Mouse (Mus musculus) cerebellum, adult (tissue): ENCODE data around the gene Mpped2.

Source experiments
- ATAC-seq: cut with Nextera tagmentation; 2 replicates; pipeline ENCODE4 v1.9.2; 2017; ENCODE audit warnings: mild to moderate bottlenecking, moderate library complexity, mixed read lengths; ENCODE audit not compliant: insufficient number of reproducible peaks, low FRiP score, low TSS enrichment

Mpped2 gene

DNA sequence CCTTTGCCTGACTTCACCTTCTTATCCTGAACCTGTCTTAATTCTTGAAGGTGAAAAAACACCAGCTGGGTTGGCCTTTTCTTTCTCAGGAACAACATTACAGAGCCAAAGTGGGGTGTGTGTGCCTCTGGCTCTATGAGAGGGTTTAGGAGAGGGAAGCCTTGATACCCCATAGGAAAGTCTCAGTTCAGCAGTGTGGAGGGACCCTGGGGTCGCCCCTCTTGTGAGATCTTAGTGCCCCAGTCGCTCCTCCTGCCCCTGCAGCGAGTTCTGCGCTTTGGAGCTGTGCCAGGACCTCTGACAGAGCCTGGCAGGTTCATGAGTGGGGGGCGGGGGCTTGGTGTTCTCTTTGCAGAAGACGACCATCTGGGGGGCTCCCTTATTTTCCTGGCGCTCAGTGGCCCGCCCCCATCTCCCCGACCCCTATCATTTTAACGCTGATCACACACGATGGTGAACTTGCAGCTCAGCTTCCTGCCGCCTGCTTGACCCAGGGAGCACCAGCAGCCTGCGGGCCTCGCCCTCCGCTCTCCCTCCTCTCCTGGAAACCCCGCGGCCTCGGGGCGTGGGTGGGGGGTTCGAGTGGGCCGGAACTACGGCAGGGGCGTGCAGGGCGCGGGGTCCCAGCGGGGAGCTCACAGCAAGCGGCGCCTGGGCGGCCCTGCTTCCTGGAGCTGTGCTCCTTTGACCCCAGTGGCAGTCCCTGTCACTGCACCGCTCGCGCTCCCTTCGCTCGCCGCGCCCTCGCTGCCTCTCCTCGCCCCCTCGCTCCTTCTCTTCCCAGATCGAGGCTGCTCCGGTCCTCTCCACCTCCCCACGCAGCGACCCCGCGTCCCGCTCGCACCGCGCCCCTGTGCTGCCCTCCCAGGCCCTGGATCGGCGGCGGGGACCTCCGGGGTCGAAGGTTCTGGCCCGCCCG lies at the start of gene Mpped2:
Mpped2 (plus strand) TSS at position 487 of the 919 bp plus-strand sequence.
- ATAC-seq = peak; percentile 59

DNA sequence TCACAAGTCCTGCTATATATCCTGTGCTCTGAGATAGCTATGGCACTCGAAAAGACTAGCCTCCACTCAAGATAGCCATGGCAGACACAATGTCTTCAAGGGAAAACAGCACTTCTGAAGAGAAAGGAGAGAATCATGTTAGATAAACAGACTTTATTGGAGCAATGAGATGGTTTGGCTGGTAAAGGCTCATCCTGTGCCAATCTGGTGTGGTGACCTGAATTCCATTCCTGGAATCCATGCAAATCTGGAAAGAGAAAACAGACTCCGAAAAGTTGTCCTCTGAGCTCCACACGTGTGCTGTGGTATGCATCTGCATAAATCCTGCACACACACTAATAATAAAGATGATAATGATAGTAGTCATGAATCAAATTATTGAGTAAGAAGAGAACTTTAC lies 48.3 kb upstream of the Mpped2 start:
- ATAC-seq = peak; percentile 75

DNA sequence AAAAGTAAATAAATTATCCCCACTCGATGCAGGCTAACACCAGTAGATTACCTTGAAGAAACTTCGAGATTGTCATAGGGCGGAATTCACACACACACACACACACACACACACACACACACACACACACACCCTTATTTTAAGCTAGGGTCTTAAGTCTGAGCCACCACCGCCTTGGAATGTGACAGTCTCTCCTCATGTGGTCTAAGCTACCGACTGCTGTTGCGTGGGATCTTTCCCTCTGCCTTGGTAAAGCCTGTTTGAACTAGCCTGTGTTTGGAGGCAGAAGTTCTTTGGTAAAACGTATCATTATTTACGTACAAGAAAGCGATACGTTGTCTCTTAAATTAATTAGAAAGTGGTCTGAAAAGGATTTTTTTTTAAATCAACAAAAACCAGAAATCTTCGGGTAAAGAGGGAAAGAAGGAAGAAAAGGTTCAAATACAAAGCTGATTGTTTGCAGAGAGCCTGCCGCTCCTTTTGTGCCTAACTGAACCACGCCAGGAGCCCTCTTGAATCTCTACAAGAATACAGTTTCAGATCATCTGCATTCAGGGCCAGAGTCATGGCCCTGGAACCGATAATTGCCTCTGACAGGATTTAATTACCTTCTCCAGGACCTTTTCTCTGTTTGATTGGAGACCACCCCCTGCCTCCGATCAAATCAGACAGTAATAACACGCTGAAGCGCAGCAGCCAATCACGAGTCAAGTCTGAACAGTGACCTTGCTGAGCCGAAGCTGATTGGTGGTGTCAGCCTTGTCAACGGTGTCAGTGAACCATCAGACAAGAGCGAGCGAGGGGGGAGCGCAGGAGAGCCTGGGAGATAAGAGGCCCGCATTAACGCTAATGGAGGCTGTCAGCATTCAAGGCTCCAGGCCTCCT lies 43.1 kb upstream of the Mpped2 start:
- peak; percentile 100 for ATAC-seq

DNA sequence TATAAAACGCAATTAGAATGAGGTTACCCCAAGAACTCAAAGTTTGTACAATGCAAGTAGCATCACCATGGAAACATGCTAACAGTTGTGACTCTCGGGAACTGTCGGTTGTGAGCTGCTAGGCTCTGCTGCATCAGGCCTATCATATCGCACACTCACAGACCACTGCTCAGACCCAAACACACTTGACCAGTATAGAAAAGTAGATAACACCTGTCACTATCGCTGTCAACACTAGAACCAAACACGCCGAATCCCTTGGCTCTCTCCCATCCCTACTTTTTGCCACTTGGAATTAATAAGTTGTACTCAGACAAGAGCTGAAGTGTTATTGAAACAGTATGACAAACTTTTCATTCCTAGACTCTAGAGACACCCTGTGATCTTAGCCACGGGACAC lies 40.9 kb upstream of the Mpped2 start:
- ATAC-seq = no peak

DNA sequence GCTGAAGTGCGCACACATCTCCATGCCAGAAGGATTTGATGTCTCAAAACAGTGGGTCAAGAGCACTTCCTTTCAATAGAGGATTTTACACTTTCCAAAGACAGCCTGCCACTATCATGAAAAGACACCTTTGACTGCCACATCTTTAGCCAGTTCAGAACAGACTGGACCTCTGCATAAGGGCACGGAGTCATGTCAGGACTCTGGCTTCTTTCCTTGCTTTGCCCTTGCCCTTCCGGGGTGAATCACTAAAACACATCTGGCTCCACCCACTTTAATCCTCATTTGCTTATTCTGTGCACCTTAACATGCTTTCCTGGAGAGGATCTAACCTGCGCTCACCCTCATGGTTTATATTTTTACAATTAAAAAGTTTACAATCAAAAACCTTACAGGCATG lies 40.3 kb upstream of the Mpped2 start:
- no peak for ATAC-seq

DNA sequence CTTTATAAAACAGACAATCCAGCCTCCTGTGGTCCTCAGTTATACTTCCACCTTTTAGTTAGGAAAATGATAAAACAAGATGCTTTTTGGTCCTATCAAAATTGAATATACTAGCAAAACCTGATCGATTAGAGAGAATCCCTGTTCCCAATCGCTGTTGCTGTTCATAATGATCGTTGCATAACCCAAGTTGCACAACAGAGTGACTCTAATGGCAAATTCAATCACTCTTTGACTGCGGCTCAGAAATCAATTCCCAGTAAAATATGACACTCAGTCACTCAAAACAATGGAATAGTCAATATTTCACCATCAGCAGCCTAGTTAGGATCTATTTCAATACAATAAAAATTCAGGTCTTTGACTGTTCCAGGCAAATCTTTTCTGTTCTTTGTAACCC lies 39.8 kb upstream of the Mpped2 start:
- no peak for ATAC-seq

DNA sequence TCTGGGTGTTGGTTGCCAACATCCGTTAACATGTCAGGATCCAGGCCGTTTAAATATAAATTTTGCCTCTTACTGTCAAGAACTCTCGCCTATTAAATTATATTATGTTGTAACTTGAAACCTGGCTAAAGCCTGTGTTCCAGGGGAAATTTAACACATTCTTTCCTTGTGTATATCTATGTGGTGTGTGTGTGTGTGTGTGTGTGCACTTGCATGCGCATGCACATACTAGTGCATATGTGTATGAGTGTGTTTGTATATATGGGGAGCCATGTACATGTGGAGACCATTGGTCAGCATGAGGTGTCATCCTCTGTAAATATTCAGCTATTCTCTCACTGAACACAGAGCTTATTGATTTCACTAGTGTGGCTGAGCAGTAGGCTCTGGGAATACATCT lies 37.8 kb upstream of the Mpped2 start:
- ATAC-seq = no peak

DNA sequence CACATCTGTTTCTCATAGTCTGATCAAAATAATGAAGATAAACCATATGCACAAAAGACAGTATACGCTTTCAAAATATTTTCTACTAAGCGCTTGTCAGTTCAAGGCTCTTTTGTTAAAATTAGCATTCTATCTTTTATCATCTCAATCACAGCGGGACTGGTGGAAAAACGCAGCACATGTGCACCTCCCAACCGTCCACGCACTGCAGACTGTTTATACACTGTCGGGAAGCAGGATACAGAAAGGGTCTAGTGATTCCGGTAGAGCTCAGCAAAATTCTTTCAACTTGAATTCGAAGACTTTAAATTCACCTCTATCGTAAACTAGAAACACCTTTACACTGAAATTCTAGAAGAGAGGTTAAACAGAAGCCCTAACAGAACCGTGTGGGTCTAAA lies 27.8 kb upstream of the Mpped2 start:
- ATAC-seq = no peak

DNA sequence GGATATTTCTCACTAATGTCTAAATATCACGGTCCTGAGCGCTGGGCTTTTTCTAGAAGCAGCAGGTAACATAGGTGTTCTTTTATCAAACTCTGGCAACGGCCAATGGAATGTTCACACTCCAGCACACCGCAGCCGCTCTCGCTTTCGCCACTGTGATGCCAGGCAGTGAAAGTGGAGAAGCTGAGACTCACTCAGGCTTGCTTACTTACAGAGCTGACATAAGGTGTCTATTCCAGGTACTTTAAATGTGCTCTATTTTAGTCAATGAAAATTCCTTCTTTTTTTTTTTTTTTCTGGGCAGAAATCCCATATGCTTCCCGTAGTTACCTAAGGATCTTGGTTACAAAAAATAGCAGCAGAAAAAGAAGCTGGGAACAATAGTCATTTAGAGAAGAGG lies 18.8 kb upstream of the Mpped2 start:
- ATAC-seq = no peak

DNA sequence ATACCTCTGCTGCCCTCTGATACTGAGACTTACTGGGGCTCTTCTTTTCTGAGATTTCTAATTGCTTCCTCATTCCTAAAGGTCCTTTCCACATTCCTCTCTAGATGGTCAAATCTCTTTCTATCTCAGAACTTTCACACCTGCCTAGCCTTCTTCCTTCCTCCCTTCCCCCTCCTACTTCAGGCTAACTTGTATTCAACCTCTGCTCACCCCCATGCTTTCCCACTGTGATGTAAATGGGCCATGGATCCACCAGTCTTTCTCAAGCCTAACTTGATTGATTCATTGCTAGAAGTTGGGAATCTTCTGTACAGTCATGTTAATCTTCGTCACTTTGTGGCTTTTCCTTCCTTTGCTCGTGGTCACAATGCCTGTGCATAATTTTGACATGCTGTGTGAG lies 15.6 kb upstream of the Mpped2 start:
- no peak for ATAC-seq

DNA sequence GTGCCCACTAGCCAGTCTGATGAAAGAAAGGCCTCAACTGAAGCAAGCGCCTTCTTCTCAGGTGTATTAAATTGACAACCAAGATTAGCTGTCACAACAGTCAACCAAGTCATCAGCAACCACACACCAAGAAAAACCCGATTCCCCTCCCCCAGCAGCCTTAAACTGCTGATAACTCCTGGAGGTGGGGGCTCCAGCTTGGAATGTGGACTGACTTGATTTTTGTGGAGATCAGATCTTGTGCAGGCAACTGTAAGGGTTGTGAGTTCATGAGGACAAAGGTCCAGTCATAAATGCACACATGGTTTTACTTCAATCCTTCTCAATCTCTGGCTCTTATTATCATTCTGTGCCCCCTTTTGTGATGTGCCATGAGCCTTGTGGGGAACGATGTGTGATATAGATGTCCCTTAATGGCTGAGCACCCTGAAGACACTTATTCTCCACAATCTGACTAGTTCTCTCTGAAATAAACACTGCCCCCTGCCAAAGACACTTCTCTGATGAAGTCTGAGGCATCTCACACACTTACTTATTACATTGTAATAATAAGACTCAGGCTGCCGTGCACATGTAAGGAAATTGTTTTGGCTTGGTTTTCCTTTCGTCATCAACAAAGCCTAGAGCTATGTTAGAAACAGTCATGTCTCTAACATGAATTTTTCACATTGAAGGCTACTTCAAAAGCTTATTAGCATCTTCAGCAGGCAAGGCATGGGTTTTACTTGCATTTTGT lies 13.2 kb upstream of the Mpped2 start:
- no peak for ATAC-seq

DNA sequence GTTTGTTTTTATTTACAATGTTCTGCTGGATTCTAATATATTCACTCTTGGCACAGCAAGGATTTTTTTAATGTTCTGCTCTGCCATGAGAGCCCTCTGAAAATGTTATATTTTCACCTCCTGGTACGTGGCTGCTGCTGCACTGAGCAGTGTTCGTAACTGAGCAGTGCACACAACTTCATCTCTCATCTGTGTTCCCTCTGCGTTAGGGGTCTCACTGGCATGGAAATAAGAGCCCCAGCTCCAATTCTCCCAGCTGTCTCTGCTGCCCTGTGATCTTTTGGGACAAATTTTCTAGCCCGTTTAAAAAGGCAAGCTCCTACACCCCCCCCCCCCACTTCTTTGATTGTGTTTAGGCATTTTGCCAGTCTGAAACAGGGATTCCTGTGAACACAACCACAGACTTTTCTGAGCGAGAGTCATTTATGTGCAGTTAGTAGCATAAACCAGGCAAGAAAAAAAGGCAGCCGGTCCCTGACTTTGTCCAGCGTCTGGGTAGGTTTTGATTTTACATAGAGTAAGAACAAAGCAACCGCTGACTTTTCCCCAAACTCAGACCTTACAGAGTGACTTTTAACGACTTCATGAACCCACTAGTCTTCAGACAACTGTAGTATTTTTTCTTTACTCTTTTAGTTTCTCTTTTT lies 9.8 kb upstream of the Mpped2 start:
- no peak for ATAC-seq

DNA sequence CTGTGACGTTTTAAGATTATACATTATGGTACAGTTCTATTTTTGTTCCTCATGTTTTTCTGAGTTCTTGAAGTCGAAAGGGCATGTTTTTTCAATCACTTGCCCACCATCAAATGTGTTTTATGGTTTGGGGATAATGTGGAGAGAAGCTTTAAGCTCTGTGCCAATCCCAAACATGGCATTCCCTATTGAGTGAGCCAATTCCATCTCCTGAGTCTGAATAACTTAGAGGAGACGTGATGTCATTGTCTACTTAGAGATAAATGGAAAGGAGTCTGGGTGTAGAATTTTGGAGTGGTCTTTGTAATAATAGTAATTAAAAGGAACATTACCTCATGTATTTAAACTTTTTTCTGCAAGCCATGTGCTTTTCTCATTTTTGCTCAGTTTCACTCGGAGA lies 9.2 kb upstream of the Mpped2 start:
- ATAC-seq = no peak

DNA sequence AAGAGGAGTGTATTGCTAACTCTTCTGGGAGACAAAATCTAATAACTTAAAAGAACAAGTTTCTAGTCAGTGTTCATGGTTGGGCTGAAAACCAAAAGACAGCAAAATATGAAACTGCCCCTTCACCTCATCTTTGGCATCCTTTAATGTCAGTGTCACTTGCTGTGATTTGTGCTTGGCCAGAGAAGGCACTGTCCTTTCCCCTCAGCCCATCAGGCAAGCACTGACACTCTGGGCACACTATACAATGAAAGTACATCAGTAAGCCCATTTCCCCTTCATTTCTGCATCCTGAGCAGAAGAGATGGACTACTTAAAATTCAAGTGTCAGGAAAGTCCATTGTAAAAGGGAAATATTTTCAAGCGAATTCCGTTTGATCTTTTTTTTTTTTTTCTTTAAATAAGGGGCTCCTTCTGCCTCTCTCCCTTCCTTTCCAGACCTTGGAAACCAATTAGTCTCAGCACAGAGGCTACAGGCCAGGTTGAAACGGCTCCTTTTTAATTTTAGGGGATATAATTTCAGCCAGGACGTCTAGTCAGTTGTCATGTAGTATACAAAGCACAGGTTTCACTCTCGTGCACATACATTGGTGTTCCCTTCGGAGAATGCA lies 1.2 kb upstream of the Mpped2 start:
- ATAC-seq = no peak

DNA sequence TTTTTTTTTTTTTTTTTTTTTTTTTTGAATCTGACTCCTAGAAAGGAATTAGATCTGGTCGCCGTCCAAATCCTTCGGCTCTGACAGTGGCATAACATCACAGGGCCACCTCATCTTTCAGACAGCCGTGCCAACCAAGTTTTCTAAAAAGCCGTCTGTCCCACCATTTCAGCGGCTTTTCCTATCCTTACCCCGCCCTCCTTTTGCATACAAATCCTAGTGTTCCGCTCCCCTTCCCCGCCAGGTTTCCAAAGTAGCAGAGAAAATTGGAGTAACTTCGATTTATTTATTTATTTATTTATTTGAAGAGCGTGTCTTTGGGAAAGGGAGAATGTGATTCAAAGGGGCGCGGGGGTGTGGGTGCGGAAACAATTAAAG lies 675 bp upstream of the Mpped2 start:
- no peak for ATAC-seq

DNA sequence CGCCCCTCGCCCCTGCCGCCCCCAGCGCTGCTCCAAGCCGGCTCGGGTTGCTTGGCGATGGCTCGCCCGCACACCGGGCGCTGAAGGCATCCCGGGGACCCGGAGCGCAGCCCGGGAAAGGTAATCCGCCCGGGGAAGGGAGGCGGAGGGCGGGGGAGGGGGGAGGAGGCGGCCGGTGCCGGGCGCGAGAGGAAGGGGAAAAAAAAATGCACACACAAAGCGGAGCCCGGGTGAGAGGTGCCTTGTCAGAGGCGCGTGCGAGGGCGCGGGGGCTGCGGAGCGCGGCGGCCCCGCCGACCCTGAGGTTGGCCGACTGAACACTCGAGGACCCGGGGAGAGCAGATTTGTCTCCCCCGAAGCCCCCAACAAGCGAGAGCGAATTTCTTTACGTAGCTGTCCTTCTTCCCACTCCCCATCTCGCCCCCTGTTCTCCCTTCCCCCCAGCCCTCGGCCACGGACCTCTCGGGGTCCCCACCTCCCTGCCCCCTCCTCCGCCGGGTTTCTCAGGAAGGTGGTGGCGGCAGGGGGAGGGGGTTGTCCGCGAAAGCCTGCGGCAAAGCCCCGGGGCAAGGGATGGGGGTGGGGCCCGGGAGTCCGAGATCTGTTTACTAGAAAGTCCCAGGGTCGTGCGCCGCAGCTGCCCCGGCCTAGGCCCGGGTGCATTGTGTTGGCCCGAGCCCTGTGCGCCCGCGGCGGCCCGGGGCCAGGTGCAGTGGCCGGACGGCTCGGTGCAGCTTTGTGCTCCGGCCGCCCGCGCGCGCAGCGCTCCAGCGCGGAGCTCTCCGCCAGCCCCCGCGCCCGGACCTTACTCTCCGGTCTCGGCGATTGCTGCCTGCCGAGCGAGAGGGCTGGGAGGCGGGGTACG lies 865 bp downstream of the Mpped2 start:
- ATAC-seq = peak; percentile 73

DNA sequence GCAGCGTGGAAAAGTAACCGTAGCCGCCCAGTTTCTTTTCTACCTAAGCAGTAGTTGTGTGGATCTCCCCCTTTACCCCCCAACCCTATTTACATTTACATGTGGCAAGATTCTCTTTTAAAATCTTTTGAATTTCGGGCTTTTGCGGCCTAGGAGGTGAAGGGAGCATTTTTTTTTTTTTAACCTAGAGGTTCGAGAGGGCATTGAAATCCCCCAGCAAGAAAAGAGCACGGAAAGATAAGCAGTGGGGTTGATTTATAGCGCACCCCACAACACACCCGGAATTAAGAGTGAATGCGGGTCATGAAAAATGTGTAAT lies 1.5 kb downstream of the Mpped2 start:
- no peak for ATAC-seq

DNA sequence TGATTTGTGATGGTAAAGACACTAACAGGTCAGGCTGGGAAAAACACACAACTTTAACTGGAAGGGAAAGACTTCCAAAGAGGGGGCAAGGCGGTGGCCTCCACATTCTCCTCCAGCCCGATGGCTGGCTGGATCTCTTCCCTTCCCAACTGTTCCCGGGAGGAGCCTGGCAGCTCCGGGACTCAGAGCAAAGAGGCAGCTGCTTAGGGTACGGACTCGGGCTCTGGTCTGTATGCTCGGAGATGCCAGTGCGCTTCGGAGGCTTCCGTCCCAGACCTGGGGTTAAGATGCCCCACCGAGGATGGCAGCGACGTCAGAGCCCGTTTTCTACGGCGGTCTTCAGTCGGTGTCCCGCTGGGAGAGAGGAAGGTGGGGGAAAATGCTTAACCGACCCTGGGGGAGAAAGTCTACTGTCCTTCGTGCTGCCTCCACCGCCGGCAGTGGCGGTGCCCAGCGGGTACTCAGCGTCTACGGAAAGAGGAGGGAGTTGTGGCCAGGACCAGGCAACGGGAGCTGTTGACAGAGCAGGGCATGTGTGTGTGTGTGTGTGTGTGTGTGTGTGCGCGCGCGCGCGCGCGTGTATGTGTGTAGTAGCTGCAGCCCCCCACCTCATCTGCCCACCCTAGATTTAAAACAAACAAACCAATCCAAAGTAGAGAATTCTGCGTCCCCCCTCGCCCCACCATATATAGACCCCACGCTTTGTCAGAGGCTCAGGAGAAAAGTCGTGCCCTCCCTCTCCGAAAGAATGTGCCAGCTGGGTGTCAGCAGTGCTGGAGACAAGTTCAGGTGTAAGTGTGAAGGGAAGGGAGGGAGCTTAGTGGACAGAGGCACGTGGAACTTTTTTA lies 2.0 kb downstream of the Mpped2 start:
- peak; percentile 49 for ATAC-seq
